Mouse (Mus musculus) cerebellum, adult 2 months (tissue): Measurements from ENCODE around the gene Ufc1.

Experiments
- CTCF ChIP-seq: fragments of 200-500 bp; IDR thresholded peaks from 2 replicates; pipeline ENCODE4 v1.5.1; 2011; ENCODE audit warnings: low read depth, mild to moderate bottlenecking, control low read depth, low read length, moderate library complexity, borderline replicate concordance; ENCODE audit not compliant: insufficient read depth
- POLR2A ChIP-seq: fragments of 200-500 bp; IDR thresholded peaks from 2 replicates; pipeline ENCODE4 v1.6.1; 2011; ENCODE audit warnings: low read length, control low read depth, borderline replicate concordance; ENCODE audit not compliant: insufficient read depth

DNA sequence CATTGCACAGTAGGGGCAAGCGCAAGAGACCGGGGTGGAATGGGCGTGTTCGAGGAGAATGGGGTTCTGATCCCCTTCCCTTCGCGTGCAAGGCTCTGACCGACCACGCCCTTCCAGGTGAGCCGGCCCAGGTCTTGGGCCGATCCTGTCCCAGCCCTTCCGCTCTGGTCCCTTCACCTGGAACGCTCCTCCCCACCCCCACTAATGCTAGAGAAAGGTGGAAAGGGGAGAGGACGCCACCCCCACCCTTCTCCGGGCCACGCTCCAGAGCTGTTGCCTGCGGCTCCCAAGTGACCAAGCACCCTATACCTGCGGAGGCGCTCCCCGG lies 24.3 kb downstream of the Ufc1 start:
- TF ChIP-seq POLR2A (no peak), CTCF (no peak)
